9 mouse cellular contexts compared by ENCODE assay signal in genomic region chr11:69272122-69272740, GRCm38 (mm10). TPM values are rescaled to one million over a fixed set of nuclear protein-coding genes. Genes with fewer than 3 reads are reported as not detected.
DNase-seq lines count a peak whose midpoint lies in the region; ATAC-seq and TF ChIP-seq lines count a peak whose summit lies in the region.
"Had no signal": no experiment of that assay in that cellular context is flagged by ENCODE, and none has a peak within 500 bp of the region (broad histone marks: within the 10 kb centered on the region; RNA-seq: fewer than 3 reads in every experiment).

No protein-coding gene starts in this region.

- no peak overlapping the region for H3K4me3 ChIP-seq in heart, embryonic 11.5 days (ENCODE audit: low read depth, low read length)
- H3K4me3 ChIP-seq in thymus, adult 2 months (ENCODE audit: control insufficient read depth, insufficient read depth, low read length), result no peak overlapping the region
- H3K4me3 ChIP-seq: embryonic facial prominence, embryonic 12.5 days had no signal

- no peak overlapping the region for H3K9ac ChIP-seq in heart, embryonic 11.5 days (ENCODE audit: low read depth, low read length)
- H3K9ac ChIP-seq: embryonic facial prominence, embryonic 12.5 days had no signal

- peak; percentile 69; the same call in 1 of the 2 replicates for TF ChIP-seq CTCF in thymus, adult 2 months (IDR thresholded peaks at IDR 0.05; ENCODE audit: borderline replicate concordance, control insufficient read depth, extremely low read depth, insufficient read depth, low read length, poor library complexity)

- H3K4me2 ChIP-seq in heart, embryonic 11.5 days, result no peak overlapping the region
- H3K4me2 ChIP-seq: embryonic facial prominence, embryonic 12.5 days had no signal

- H3K9me3 ChIP-seq in heart, embryonic 11.5 days (replicated peaks; ENCODE audit: control insufficient read depth, low read length), result no peaks in the 10 kb centered on the region
- H3K9me3 ChIP-seq: embryonic facial prominence, embryonic 12.5 days had no signal

- H3K4me1 ChIP-seq in heart, embryonic 11.5 days (ENCODE audit: control insufficient read depth, insufficient read depth, low read length), result no peaks in the 10 kb centered on the region
- H3K4me1 ChIP-seq in thymus, adult 2 months (replicated peaks; ENCODE audit: control insufficient read depth, insufficient read depth, low read length), result peaks cover 9% of the 10 kb centered on the region

- no peaks in the 10 kb centered on the region for H3K36me3 ChIP-seq in heart, embryonic 11.5 days (ENCODE audit: control insufficient read depth, insufficient read depth, low read length)
- no peaks in the 10 kb centered on the region for H3K36me3 ChIP-seq in thymus, adult 2 months (ENCODE audit: control insufficient read depth, insufficient read depth, low read length)
- H3K36me3 ChIP-seq: embryonic facial prominence, embryonic 12.5 days had no signal

- intact Hi-C loops in left cerebral cortex, postnatal 25 days (cut with DNase I), result loop anchor here (1.0 to 5.0 kb wide), 2 partner anchors 118 to 240 kb away; no protein-coding TSS in a partner anchor

- ATAC-seq in heart, embryonic 11.5 days (replicated peaks; ENCODE audit: insufficient number of reproducible peaks, low FRiP score, low TSS enrichment), result no peak
- peak; percentile 23 to 53; a peak in 2 of 4 replicates for ATAC-seq in hematopoietic stem cell, adult 5-6 weeks (replicated peaks in 1 of 2; ENCODE audit: insufficient read depth in 1 of 2, low FRiP score in 2 of 2, low TSS enrichment in 1 of 2, low read depth in 1 of 2, poor library complexity in 2 of 2, severe bottlenecking in 2 of 2)
- ATAC-seq in neutrophil, adult 5-6 weeks (ENCODE audit: extremely low read depth, insufficient number of reproducible peaks, low FRiP score, poor library complexity, severe bottlenecking), result peak; percentile 43; the same call in 1 of the 2 replicates

- TF ChIP-seq POLR2A in thymus, adult 2 months (IDR thresholded peaks at IDR 0.05; ENCODE audit: control insufficient read depth, extremely low read depth, insufficient read depth, low read length, poor library complexity), result no peak

- no peak overlapping the region for H3K27ac ChIP-seq in heart, embryonic 11.5 days (ENCODE audit: low read depth, low read length)
- no peak overlapping the region for H3K27ac ChIP-seq in thymus, adult 2 months (ENCODE audit: control insufficient read depth, insufficient read depth, low read length)
- H3K27ac ChIP-seq: embryonic facial prominence, embryonic 12.5 days had no signal

- 34% methylated on average over 16 of the region's 16 CpGs for WGBS in heart, embryonic 11.5 days (ENCODE audit: insufficient replicate concordance)
- WGBS in thymus, adult 2 months, result 41% methylated on average over 16 of the region's 16 CpGs

- H3K27me3 ChIP-seq in heart, embryonic 11.5 days (ENCODE audit: control insufficient read depth, insufficient read depth, low read length), result no peaks in the 10 kb centered on the region
- H3K27me3 ChIP-seq in thymus, adult 2 months (ENCODE audit: control insufficient read depth, insufficient read depth, low read length), result no peaks in the 10 kb centered on the region
- H3K27me3 ChIP-seq: embryonic facial prominence, embryonic 12.5 days had no signal

- peak; percentile 69 to 93 for DNase-seq in heart, adult 18-20 months
- peak; percentile 81 to 94 for DNase-seq in adrenal gland, adult (ENCODE audit: inconsistent age in 2 of 2, low spot score in 1 of 2)
- DNase-seq in embryo, embryonic 10.5 days (ENCODE audit: low spot score), result peak; percentile 92
- DNase-seq in left cerebral cortex, postnatal 25 days (ENCODE audit: low spot score in 2 of 2), result peak; percentile 77 to 79
- DNase-seq in thymus, adult 2 months, result peak; percentile 83

RNA-seq across cellular contexts. Expression of gene Gucy2e, which starts 35.4 kb away (rescaled TPM):
- total RNA-seq in heart, adult 18-20 months (2021), result 1 to 10 TPM; 1.3 to 1.5 TPM
- 0.13 and 0.17 TPM in 2 replicates for polyA plus RNA-seq in heart, embryonic 11.5 days (2014; fragmentation: Nextera tagmentation; extraction: Ambion mirVana)
- not detected in 2 replicates for total RNA-seq in hematopoietic stem cell, adult 5-6 weeks (2017)
- under 1 TPM; 0.80 to 0.94 TPM for total RNA-seq in left cerebral cortex, postnatal 25 days (2021)
- total RNA-seq in neutrophil, adult 5-6 weeks (2017), result not detected in 2 replicates
- 0.26 and 0.40 TPM in 2 replicates for polyA plus RNA-seq in thymus, adult 2 months (2012; rRNA removed)

RNA-seq across cellular contexts. Expression of gene Cntrob, which starts 51.3 kb away (rescaled TPM):
- 1 to 10 TPM; 2.8 TPM for total RNA-seq in heart, adult 18-20 months (2021)
- 10.1 and 13.1 TPM in 2 replicates for polyA plus RNA-seq in heart, embryonic 11.5 days (2014; fragmentation: Nextera tagmentation; extraction: Ambion mirVana)
- 23.0 and 30.4 TPM in 2 replicates for total RNA-seq in hematopoietic stem cell, adult 5-6 weeks (2017)
- total RNA-seq in left cerebral cortex, postnatal 25 days (2021), result 10 to 100 TPM; 14.2 to 18.3 TPM
- total RNA-seq in neutrophil, adult 5-6 weeks (2017), result 20.9 and 27.7 TPM in 2 replicates
- 41.5 and 43.8 TPM in 2 replicates for polyA plus RNA-seq in thymus, adult 2 months (2012; rRNA removed)

RNA-seq across cellular contexts. Expression of gene Trappc1, which starts 51.5 kb away (rescaled TPM):
- 10 to 100 TPM; 48.8 to 49.4 TPM for total RNA-seq in heart, adult 18-20 months (2021)
- polyA plus RNA-seq in heart, embryonic 11.5 days (2014; fragmentation: Nextera tagmentation; extraction: Ambion mirVana), result 189 and 202 TPM in 2 replicates
- 48.6 and 57.3 TPM in 2 replicates for total RNA-seq in hematopoietic stem cell, adult 5-6 weeks (2017)
- 10 to 100 TPM; 59.0 to 60.5 TPM for total RNA-seq in left cerebral cortex, postnatal 25 days (2021)
- 34.7 and 38.6 TPM in 2 replicates for total RNA-seq in neutrophil, adult 5-6 weeks (2017)
- polyA plus RNA-seq in thymus, adult 2 months (2012; rRNA removed), result 50.6 and 62.5 TPM in 2 replicates

RNA-seq across cellular contexts. Expression of gene Kcnab3, which starts 53.8 kb away (rescaled TPM):
- under 1 TPM in 1 of 2 experiments, not detected in 1; 0.23 TPM for total RNA-seq in heart, adult 18-20 months (2021)
- 0.56 and 0.70 TPM in 2 replicates for polyA plus RNA-seq in heart, embryonic 11.5 days (2014; fragmentation: Nextera tagmentation; extraction: Ambion mirVana)
- 1.1 TPM in 1 of 2 replicates, not detected in the other for total RNA-seq in hematopoietic stem cell, adult 5-6 weeks (2017)
- 10 to 100 TPM; 67.1 to 68.0 TPM for total RNA-seq in left cerebral cortex, postnatal 25 days (2021)
- 0.47 and 0.86 TPM in 2 replicates for total RNA-seq in neutrophil, adult 5-6 weeks (2017)
- polyA plus RNA-seq in thymus, adult 2 months (2012; rRNA removed), result 2.9 and 3.5 TPM in 2 replicates
